Mouse (Mus musculus) CD4-positive, CD25-positive, alpha-beta regulatory T cell, adult 4 months (primary cell): Measurements from ENCODE around the gene Slc43a3. TPM values are rescaled to one million over a fixed set of nuclear protein-coding genes. Genes with fewer than 3 reads are reported as not detected.

Source experiments
- ATAC-seq: one replicate; pipeline ENCODE4 v1.8.0; 2017
- polyA plus RNA-seq, 2 experiments: library from polyadenylated mRNA; unstranded; fragments of 100-300 nt; shearing (Covaris generic); gene quantifications; one replicate each; pipeline ENCODE4 v1.2.1; 2017

Slc43a3 gene
- polyA plus RNA-seq, 2 experiments from 2014 or later: 7.0 to 10.7 TPM

- ATAC-seq: no peak
Observed at GRCm38 (mm10) chr2:84996376-84996775, 60.0 kb downstream of the Slc43a3 start.

- ATAC-seq: no peak
Observed at GRCm38 (mm10) chr2:84999486-85000181, 63.3 kb downstream of the Slc43a3 start.

GRCm38 (mm10) chr2:85001497-85001896 lies 65.1 kb downstream of the Slc43a3 start:
- no peak for ATAC-seq

- no peak for ATAC-seq
Observed at GRCm38 (mm10) chr2:85002575-85002974, 66.2 kb downstream of the Slc43a3 start.

- no peak for ATAC-seq
Observed at GRCm38 (mm10) chr2:85004341-85004740, 68.0 kb downstream of the Slc43a3 start.

GRCm38 (mm10) chr2:85006600-85006999 lies 70.2 kb downstream of the Slc43a3 start:
- ATAC-seq: no peak

GRCm38 (mm10) chr2:85007729-85008128 lies 71.3 kb downstream of the Slc43a3 start:
- peak; percentile 78 for ATAC-seq

Other genes starting within 250 kb of the Slc43a3 start
- 10 to 100 TPM; 10.1 to 12.5 TPM for gene Zdhhc5, start 221.4 kb upstream of the Slc43a3 start, polyA plus RNA-seq
- gene Clp1, start 209.2 kb upstream of the Slc43a3 start, polyA plus RNA-seq: 10 to 100 TPM; 50.3 to 54.6 TPM
- gene Ypel4, start 202.5 kb upstream of the Slc43a3 start, polyA plus RNA-seq: 1 to 10 TPM; 1.3 to 2.1 TPM
- gene Gm19426, start 192.9 kb upstream of the Slc43a3 start, polyA plus RNA-seq: not detected
- gene Serping1, start 161.1 kb upstream of the Slc43a3 start, polyA plus RNA-seq: not detected
- 100 to 1,000 TPM in 1 of 2 experiments, 10 to 100 TPM in 1; 89.3 to 121 TPM for gene Ube2l6, start 137.8 kb upstream of the Slc43a3 start, polyA plus RNA-seq
- gene Smtnl1, start 113.9 kb upstream of the Slc43a3 start, polyA plus RNA-seq: not detected
- gene Timm10, start 109.6 kb upstream of the Slc43a3 start, polyA plus RNA-seq: 10 to 100 TPM; 34.7 to 40.8 TPM
- 1 to 10 TPM; 3.8 to 4.7 TPM for gene Slc43a1, start 97.7 kb upstream of the Slc43a3 start, polyA plus RNA-seq
- gene Rtn4rl2, start 49.9 kb upstream of the Slc43a3 start, polyA plus RNA-seq: not detected
- gene Prg2, start 43.9 kb downstream of the Slc43a3 start, polyA plus RNA-seq: not detected
- gene Prg3, start 51.6 kb downstream of the Slc43a3 start, polyA plus RNA-seq: not detected
- gene Ssrp1, start 100.7 kb downstream of the Slc43a3 start, polyA plus RNA-seq: 100 to 1,000 TPM; 147 to 202 TPM
- gene P2rx3, start 100.9 kb downstream of the Slc43a3 start, polyA plus RNA-seq: under 1 TPM in 1 of 2 experiments, not detected in 1; 0.46 TPM
- 1 to 10 TPM; 3.8 to 5.6 TPM for gene Tnks1bp1, start 111.4 kb downstream of the Slc43a3 start, polyA plus RNA-seq
- not detected for gene Aplnr, start 199.6 kb downstream of the Slc43a3 start, polyA plus RNA-seq